Mouse (Mus musculus): ENCODE measurements around the gene Prrg2. TPM values are rescaled to one million over a fixed set of nuclear protein-coding genes. Genes with fewer than 3 reads are reported as not detected.
A peak's percentile ranks its signal among the peaks of the same experiment; 100 is the strongest.

The Prrg2 gene
- polyA plus RNA-seq, 2 experiments, result 18.6 to 50.4 TPM

- TF ChIP-seq POLR2A (IDR thresholded peaks at IDR 0.05; ENCODE audit: borderline replicate concordance, extremely low read depth, insufficient read depth, insufficient read length), result no peak
- Histone ChIP-seq H3K9ac (ENCODE audit: low read depth, low read length, severe bottlenecking) (peak overlapping the region; percentile 90), H3K27me3 (ENCODE audit: control insufficient read depth, insufficient read depth, low read length) (no peaks in the 10 kb centered on the region), H3K4me2 (replicated peaks; ENCODE audit: low read depth, low read length, severe bottlenecking) (peak overlapping the region; percentile 96), H3K36me3 (ENCODE audit: control insufficient read depth, insufficient read depth, low read length) (peaks cover 42% of the 10 kb centered on the region), H3K4me3 (replicated peaks; ENCODE audit: low read length) (peak overlapping the region; percentile 92), H3K4me1 (ENCODE audit: control insufficient read depth, insufficient read depth, low read length) (peaks cover 7% of the 10 kb centered on the region; the same call in 1 of the 2 replicates), H3K27ac (replicated peaks; ENCODE audit: low read depth, low read length) (peak overlapping the region; percentile 98), H3K9me3 (ENCODE audit: control insufficient read depth, low read length) (no peaks in the 10 kb centered on the region)
- ATAC-seq (ENCODE audit: low FRiP score, low read depth), result no peak
- under 1% methylated on average over 13 of the region's 13 CpGs for WGBS
- DNase-seq (ENCODE audit: low spot score), result no peak
These were observed 10.9 kb downstream of the Prrg2 start for GRCm38 (mm10) chr7:45051601-45051974.

GRCm38 (mm10) chr7:45050945-45051600 is 11.4 kb downstream of the Prrg2 start:
- 2% methylated on average over 16 of the region's 16 CpGs for WGBS
- Histone ChIP-seq H3K9me3 (ENCODE audit: control insufficient read depth, low read length) (no peaks in the 10 kb centered on the region), H3K4me2 (replicated peaks; ENCODE audit: low read depth, low read length, severe bottlenecking) (peak overlapping the region; percentile 96), H3K4me3 (replicated peaks; ENCODE audit: low read length) (peak overlapping the region; percentile 92), H3K4me1 (ENCODE audit: control insufficient read depth, insufficient read depth, low read length) (peaks cover 7% of the 10 kb centered on the region; the same call in 1 of the 2 replicates), H3K27me3 (ENCODE audit: control insufficient read depth, insufficient read depth, low read length) (no peaks in the 10 kb centered on the region), H3K36me3 (ENCODE audit: control insufficient read depth, insufficient read depth, low read length) (peaks cover 47% of the 10 kb centered on the region), H3K27ac (replicated peaks; ENCODE audit: low read depth, low read length) (peak overlapping the region; percentile 98), H3K9ac (ENCODE audit: low read depth, low read length, severe bottlenecking) (peak overlapping the region; percentile 90; the same call in 1 of the 2 replicates)
- DNase-seq (ENCODE audit: low spot score), result peak; percentile 94
- peak; percentile 48 for ATAC-seq (ENCODE audit: low FRiP score, low read depth)
- TF ChIP-seq POLR2A (IDR thresholded peaks at IDR 0.05; ENCODE audit: borderline replicate concordance, extremely low read depth, insufficient read depth, insufficient read length), result no peak

- Histone ChIP-seq H3K4me3 (replicated peaks; ENCODE audit: low read length) (no peak overlapping the region), H3K27me3 (ENCODE audit: control insufficient read depth, insufficient read depth, low read length) (no peaks in the 10 kb centered on the region), H3K4me2 (replicated peaks; ENCODE audit: low read depth, low read length, severe bottlenecking) (no peak overlapping the region), H3K27ac (replicated peaks; ENCODE audit: low read depth, low read length) (no peak overlapping the region), H3K9ac (ENCODE audit: low read depth, low read length, severe bottlenecking) (no peak overlapping the region), H3K9me3 (ENCODE audit: control insufficient read depth, low read length) (no peaks in the 10 kb centered on the region), H3K36me3 (ENCODE audit: control insufficient read depth, insufficient read depth, low read length) (peaks cover 67% of the 10 kb centered on the region), H3K4me1 (ENCODE audit: control insufficient read depth, insufficient read depth, low read length) (peaks cover 7% of the 10 kb centered on the region; the same call in 1 of the 2 replicates)
- no peak for ATAC-seq (ENCODE audit: low FRiP score, low read depth)
- DNase-seq (ENCODE audit: low spot score), result no peak
- TF ChIP-seq POLR2A (IDR thresholded peaks at IDR 0.05; ENCODE audit: borderline replicate concordance, extremely low read depth, insufficient read depth, insufficient read length), result no peak
- 92% methylated on average over 17 of the region's 23 CpGs for WGBS
These were observed 13.4 kb downstream of the Prrg2 start for GRCm38 (mm10) chr7:45048923-45049657.

GRCm38 (mm10) chr7:45048001-45048890 is 14.2 kb downstream of the Prrg2 start:
- WGBS, result 90% methylated on average over 35 of the region's 38 CpGs
- peaks cover 7% of the 10 kb centered on the region; the same call in 1 of the 2 replicates for H3K4me1 ChIP-seq (ENCODE audit: control insufficient read depth, insufficient read depth, low read length)
- no peak overlapping the region for H3K9ac ChIP-seq (ENCODE audit: low read depth, low read length, severe bottlenecking)
- no peak for ATAC-seq (ENCODE audit: low FRiP score, low read depth)
- no peak overlapping the region for H3K4me3 ChIP-seq (replicated peaks; ENCODE audit: low read length)
- no peaks in the 10 kb centered on the region for H3K27me3 ChIP-seq (ENCODE audit: control insufficient read depth, insufficient read depth, low read length)
- H3K4me2 ChIP-seq (replicated peaks; ENCODE audit: low read depth, low read length, severe bottlenecking), result no peak overlapping the region
- H3K9me3 ChIP-seq (ENCODE audit: control insufficient read depth, low read length), result no peaks in the 10 kb centered on the region
- no peak for TF ChIP-seq POLR2A (IDR thresholded peaks at IDR 0.05; ENCODE audit: borderline replicate concordance, extremely low read depth, insufficient read depth, insufficient read length)
- H3K27ac ChIP-seq (replicated peaks; ENCODE audit: low read depth, low read length), result no peak overlapping the region
- H3K36me3 ChIP-seq (ENCODE audit: control insufficient read depth, insufficient read depth, low read length), result peaks cover 76% of the 10 kb centered on the region
- no peak for DNase-seq (ENCODE audit: low spot score)

- Histone ChIP-seq H3K4me1 (ENCODE audit: control insufficient read depth, insufficient read depth, low read length) (peaks cover 7% of the 10 kb centered on the region; the same call in 1 of the 2 replicates), H3K4me2 (replicated peaks; ENCODE audit: low read depth, low read length, severe bottlenecking) (no peak overlapping the region), H3K27me3 (ENCODE audit: control insufficient read depth, insufficient read depth, low read length) (no peaks in the 10 kb centered on the region), H3K4me3 (replicated peaks; ENCODE audit: low read length) (no peak overlapping the region), H3K9me3 (ENCODE audit: control insufficient read depth, low read length) (no peaks in the 10 kb centered on the region), H3K27ac (replicated peaks; ENCODE audit: low read depth, low read length) (no peak overlapping the region), H3K9ac (ENCODE audit: low read depth, low read length, severe bottlenecking) (no peak overlapping the region), H3K36me3 (ENCODE audit: control insufficient read depth, insufficient read depth, low read length) (peaks cover 83% of the 10 kb centered on the region)
- WGBS, result 96% methylated on average over 14 of the region's 14 CpGs
- no peak for ATAC-seq (ENCODE audit: low FRiP score, low read depth)
- no peak for DNase-seq (ENCODE audit: low spot score)
- TF ChIP-seq POLR2A (IDR thresholded peaks at IDR 0.05; ENCODE audit: borderline replicate concordance, extremely low read depth, insufficient read depth, insufficient read length), result no peak
These were observed 15.0 kb downstream of the Prrg2 start for GRCm38 (mm10) chr7:45047491-45047890.

All from limb, embryonic 14.5 days (tissue).